Mouse (Mus musculus) lung, adult 2 months (tissue): ENCODE results near the gene Olfr411. TPM values are rescaled to one million over a fixed set of nuclear protein-coding genes. Genes with fewer than 3 reads are reported as not detected.

Experiments used
- DNase-seq: peaks from one replicate; pipeline ENCODE4 v3.0.0; 2022
- H3K4me1 ChIP-seq: fragments of 200-500 bp; 2 replicates; pipeline ENCODE4 v1.6.1; 2011; ENCODE audit warnings: low read length; ENCODE audit not compliant: control insufficient read depth, insufficient read depth
- H3K4me3 ChIP-seq: fragments of 200-500 bp; replicated peaks from 2 replicates; pipeline ENCODE3; 2011; ENCODE audit warnings: low read depth, mild to moderate bottlenecking, control low read depth, low read length; ENCODE audit errors: extremely low read depth
- CTCF ChIP-seq: fragments of 200-500 bp; IDR thresholded peaks from 2 replicates; pipeline ENCODE4 v1.5.1; 2011; ENCODE audit warnings: mild to moderate bottlenecking, low read length, control low read depth; ENCODE audit not compliant: insufficient read depth
- POLR2A ChIP-seq: fragments of 200-500 bp; IDR thresholded peaks from 2 replicates; pipeline ENCODE4 v1.6.1; 2011; ENCODE audit warnings: low read depth, mild to moderate bottlenecking, control low read depth, low read length, borderline replicate concordance; ENCODE audit errors: extremely low read depth
- WGBS: fragments of 180-500 bp; shearing (Covaris S2); methylation state at CpG from one replicate; pipeline ENCODE4 v1.1.7; 2018; 5-methylcytosine and 5-hydroxymethylcytosine counted together
- polyA plus RNA-seq: library from polyadenylated mRNA; depleted of rRNA; stranded (reverse); fragments of >200 nt; gene quantifications from 2 replicates; pipeline ENCODE4 v1.2.3, GENCODE M21; 2012; rRNA removed

Olfr411 gene
- not detected in 2 replicates for polyA plus RNA-seq

GRCm38 (mm10) chr11:74352550-74352949 lies at the start of gene Olfr411:
Olfr411 (minus strand) TSS chr11:74352650.
- Histone ChIP-seq H3K4me3 (no peak within 1 kb of the TSS), H3K4me1 (no peaks in the 10 kb centered on the region)
- no peak for TF ChIP-seq POLR2A
- DNase-seq: no peak
- 82% methylated on average over 3 of the region's 3 CpGs for WGBS

GRCm38 (mm10) chr11:74402126-74402525 lies 49.7 kb upstream of the Olfr411 start:
- DNase-seq: no peak
- no peak for TF ChIP-seq POLR2A
- TF ChIP-seq CTCF: peak; percentile 41; the same call in 1 of the 2 replicates
- Histone ChIP-seq H3K4me1 (no peaks in the 10 kb centered on the region), H3K4me3 (no peak overlapping the region)
- 42% methylated on average over 2 of the region's 2 CpGs for WGBS

- TF ChIP-seq CTCF (no peak), POLR2A (no peak)
- H3K4me3 ChIP-seq: no peak overlapping the region
- 88% methylated on average over 18 of the region's 18 CpGs for WGBS
- DNase-seq: no peak
- no peaks in the 10 kb centered on the region for H3K4me1 ChIP-seq
Measured at GRCm38 (mm10) chr11:74395583-74395982, 43.1 kb upstream of the Olfr411 start.

- Histone ChIP-seq H3K4me3 (no peak overlapping the region), H3K4me1 (no peaks in the 10 kb centered on the region)
- no peak for DNase-seq
- TF ChIP-seq CTCF (no peak), POLR2A (no peak)
- WGBS: 64% methylated on average over 5 of the region's 5 CpGs
Measured at GRCm38 (mm10) chr11:74393489-74393888, 41.0 kb upstream of the Olfr411 start.

- H3K4me1 ChIP-seq: no peaks in the 10 kb centered on the region
- TF ChIP-seq POLR2A (no peak), CTCF (no peak)
- 76% methylated on average over 6 of the region's 6 CpGs for WGBS
- DNase-seq: no peak
- H3K4me3 ChIP-seq: no peak overlapping the region
Measured at GRCm38 (mm10) chr11:74392903-74393302, 40.5 kb upstream of the Olfr411 start.

- TF ChIP-seq POLR2A (no peak), CTCF (no peak)
- H3K4me3 ChIP-seq: no peak overlapping the region
- no peak for DNase-seq
- no peaks in the 10 kb centered on the region for H3K4me1 ChIP-seq
- WGBS: 83% methylated on average over 11 of the region's 11 CpGs
Measured at GRCm38 (mm10) chr11:74391899-74392298, 39.4 kb upstream of the Olfr411 start.

GRCm38 (mm10) chr11:74387203-74387602 lies 34.8 kb upstream of the Olfr411 start:
- 70% methylated on average over 5 of the region's 5 CpGs for WGBS
- DNase-seq: no peak
- Histone ChIP-seq H3K4me3 (no peak overlapping the region), H3K4me1 (no peaks in the 10 kb centered on the region)
- TF ChIP-seq CTCF (no peak), POLR2A (no peak)

GRCm38 (mm10) chr11:74385674-74386073 lies 33.2 kb upstream of the Olfr411 start:
- TF ChIP-seq CTCF (no peak), POLR2A (no peak)
- DNase-seq: no peak
- 61% methylated on average over 9 of the region's 9 CpGs for WGBS
- Histone ChIP-seq H3K4me3 (no peak overlapping the region), H3K4me1 (no peaks in the 10 kb centered on the region)

GRCm38 (mm10) chr11:74379166-74379873 lies 26.9 kb upstream of the Olfr411 start:
- 41% methylated on average over 4 of the region's 4 CpGs for WGBS
- DNase-seq: no peak
- no peak overlapping the region for H3K4me3 ChIP-seq
- H3K4me1 ChIP-seq: no peaks in the 10 kb centered on the region
- TF ChIP-seq POLR2A: no peak
- TF ChIP-seq CTCF: no peak

GRCm38 (mm10) chr11:74376847-74377246 lies 24.4 kb upstream of the Olfr411 start:
- no peak for DNase-seq
- Histone ChIP-seq H3K4me3 (no peak overlapping the region), H3K4me1 (no peaks in the 10 kb centered on the region)
- TF ChIP-seq POLR2A: no peak
- TF ChIP-seq CTCF: peak; percentile 47
- WGBS: 79% methylated on average over 3 of the region's 3 CpGs
